Mouse (Mus musculus): Measurements from ENCODE around the gene Gcnt1. TPM values are rescaled to one million over a fixed set of nuclear protein-coding genes. Genes with fewer than 3 reads are reported as not detected.

The Gcnt1 gene
- polyA plus RNA-seq, 1 experiment from 2014 or later: 2.7 TPM

DNA sequence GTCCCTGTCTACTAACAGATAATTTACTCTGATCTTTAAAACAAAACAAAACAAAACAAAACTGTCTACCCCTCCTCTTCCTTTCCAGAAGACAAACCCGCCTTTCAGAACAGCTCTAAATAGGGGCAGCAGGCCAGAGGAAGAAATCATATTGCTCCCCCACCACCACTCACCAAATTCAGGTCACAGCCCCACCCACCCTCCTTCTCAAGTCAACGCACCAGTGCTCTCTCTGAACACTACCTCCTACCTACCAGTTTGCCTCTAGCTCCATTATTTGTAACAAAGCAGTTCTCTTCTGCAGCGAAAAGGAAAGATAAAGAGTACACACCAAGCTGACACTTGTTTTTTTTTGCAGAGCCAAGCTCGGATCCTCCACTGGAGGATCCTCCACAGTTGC lies 17.3 kb downstream of the Gcnt1 start:
- peak overlapping the region; percentile 36; the same call in 1 of the 2 replicates for H3K4me3 ChIP-seq (ENCODE audit: low read depth, low read length)
- H3K4me1 ChIP-seq (ENCODE audit: insufficient read depth, low read depth, low read length): no peaks in the 10 kb centered on the region
- no peaks in the 10 kb centered on the region for H3K9me3 ChIP-seq (ENCODE audit: low read length)
- no peaks in the 10 kb centered on the region for H3K36me3 ChIP-seq (ENCODE audit: insufficient read depth, low read length)
- DNase-seq (ENCODE audit: low spot score): no peak
- peak overlapping the region; percentile 64; the same call in 1 of the 2 replicates for H3K4me2 ChIP-seq (replicated peaks; ENCODE audit: low read depth, low read length)
- TF ChIP-seq EP300 (IDR thresholded peaks at IDR 0.05): no peak
- H3K27me3 ChIP-seq (replicated peaks; ENCODE audit: insufficient read depth, low read length): 0 out of 2 replicates have a peak, but pooled peaks cover 3% of the 10 kb centered on the region
- no peak overlapping the region for H3K27ac ChIP-seq (ENCODE audit: low read length)
- no peak for ATAC-seq
- WGBS: 36% methylated on average over 4 of the region's 4 CpGs
- H3K9ac ChIP-seq (replicated peaks; ENCODE audit: low read depth): no peak overlapping the region

GRCm38 (mm10) chr19:17354797-17355196 lies 17.8 kb downstream of the Gcnt1 start:
- DNase-seq (ENCODE audit: low spot score) (no peak), ATAC-seq (no peak)
- TF ChIP-seq EP300 (IDR thresholded peaks at IDR 0.05) (no peak), CTCF (IDR thresholded peaks at IDR 0.05) (no peak)
- no peak overlapping the region for H3K27ac ChIP-seq (ENCODE audit: low read length)
- H3K9ac ChIP-seq (replicated peaks; ENCODE audit: low read depth): no peak overlapping the region
- 0 out of 2 replicates have a peak, but pooled peaks cover 3% of the 10 kb centered on the region for H3K27me3 ChIP-seq (replicated peaks; ENCODE audit: insufficient read depth, low read length)
- no peak overlapping the region; the same call in 1 of the 2 replicates for H3K4me3 ChIP-seq (ENCODE audit: low read depth, low read length)
- H3K4me2 ChIP-seq (replicated peaks; ENCODE audit: low read depth, low read length): peak overlapping the region; percentile 64; the same call in 1 of the 2 replicates
- H3K36me3 ChIP-seq (ENCODE audit: insufficient read depth, low read length): no peaks in the 10 kb centered on the region
- H3K9me3 ChIP-seq (ENCODE audit: low read length): no peaks in the 10 kb centered on the region
- 39% methylated on average over 4 of the region's 4 CpGs for WGBS
- no peaks in the 10 kb centered on the region for H3K4me1 ChIP-seq (ENCODE audit: insufficient read depth, low read depth, low read length)

GRCm38 (mm10) chr19:17354362-17354761 lies 18.3 kb downstream of the Gcnt1 start:
- Histone ChIP-seq H3K27me3 (replicated peaks; ENCODE audit: insufficient read depth, low read length) (0 out of 2 replicates have a peak, but pooled peaks cover 3% of the 10 kb centered on the region), H3K27ac (ENCODE audit: low read length) (no peak overlapping the region), H3K36me3 (ENCODE audit: insufficient read depth, low read length) (no peaks in the 10 kb centered on the region), H3K4me1 (ENCODE audit: insufficient read depth, low read depth, low read length) (no peaks in the 10 kb centered on the region), H3K4me2 (replicated peaks; ENCODE audit: low read depth, low read length) (0 out of 2 replicates have a peak overlapping the region, but pooled peaks have one; percentile 11), H3K4me3 (ENCODE audit: low read depth, low read length) (no peak overlapping the region), H3K9ac (replicated peaks; ENCODE audit: low read depth) (no peak overlapping the region), H3K9me3 (ENCODE audit: low read length) (no peaks in the 10 kb centered on the region)
- ATAC-seq (no peak), DNase-seq (ENCODE audit: low spot score) (no peak)
- no peak for TF ChIP-seq CTCF (IDR thresholded peaks at IDR 0.05)
- 61% methylated on average over 4 of the region's 4 CpGs for WGBS

GRCm38 (mm10) chr19:17353727-17354126 lies 18.9 kb downstream of the Gcnt1 start:
- Histone ChIP-seq H3K4me1 (ENCODE audit: insufficient read depth, low read depth, low read length) (no peaks in the 10 kb centered on the region), H3K9ac (replicated peaks; ENCODE audit: low read depth) (no peak overlapping the region), H3K36me3 (ENCODE audit: insufficient read depth, low read length) (no peaks in the 10 kb centered on the region), H3K27ac (ENCODE audit: low read length) (no peak overlapping the region), H3K4me2 (replicated peaks; ENCODE audit: low read depth, low read length) (no peak overlapping the region), H3K9me3 (ENCODE audit: low read length) (no peaks in the 10 kb centered on the region), H3K27me3 (replicated peaks; ENCODE audit: insufficient read depth, low read length) (0 out of 2 replicates have a peak, but pooled peaks cover 3% of the 10 kb centered on the region), H3K4me3 (ENCODE audit: low read depth, low read length) (no peak overlapping the region)
- ATAC-seq (no peak), DNase-seq (ENCODE audit: low spot score) (no peak)
- 81% methylated on average over 8 of the region's 8 CpGs for WGBS
- TF ChIP-seq EP300 (IDR thresholded peaks at IDR 0.05) (no peak), CTCF (IDR thresholded peaks at IDR 0.05) (no peak)

- H3K27ac ChIP-seq (ENCODE audit: low read length): no peak overlapping the region
- H3K4me3 ChIP-seq (ENCODE audit: low read depth, low read length): no peak overlapping the region
- H3K36me3 ChIP-seq (ENCODE audit: insufficient read depth, low read length): no peaks in the 10 kb centered on the region
- no peak for TF ChIP-seq EP300 (IDR thresholded peaks at IDR 0.05)
- TF ChIP-seq CTCF (IDR thresholded peaks at IDR 0.05): no peak
- H3K9me3 ChIP-seq (ENCODE audit: low read length): no peaks in the 10 kb centered on the region
- H3K4me1 ChIP-seq (ENCODE audit: insufficient read depth, low read depth, low read length): no peaks in the 10 kb centered on the region
- H3K4me2 ChIP-seq (replicated peaks; ENCODE audit: low read depth, low read length): no peak overlapping the region
- DNase-seq (ENCODE audit: low spot score) (no peak), ATAC-seq (no peak)
- no peaks in the 10 kb centered on the region for H3K27me3 ChIP-seq (replicated peaks; ENCODE audit: insufficient read depth, low read length)
- WGBS: 76% methylated on average over 2 of the region's 2 CpGs
- no peak overlapping the region for H3K9ac ChIP-seq (replicated peaks; ENCODE audit: low read depth)
These were observed 24.8 kb downstream of the Gcnt1 start for GRCm38 (mm10) chr19:17347852-17348251.

- no peaks in the 10 kb centered on the region for H3K9me3 ChIP-seq (ENCODE audit: low read length)
- no peak overlapping the region for H3K9ac ChIP-seq (replicated peaks; ENCODE audit: low read depth)
- H3K36me3 ChIP-seq (ENCODE audit: insufficient read depth, low read length): no peaks in the 10 kb centered on the region
- 98% methylated on average over 3 of the region's 3 CpGs for WGBS
- H3K27me3 ChIP-seq (replicated peaks; ENCODE audit: insufficient read depth, low read length): no peaks in the 10 kb centered on the region
- H3K27ac ChIP-seq (ENCODE audit: low read length): no peak overlapping the region
- ATAC-seq (no peak), DNase-seq (ENCODE audit: low spot score) (no peak)
- H3K4me2 ChIP-seq (replicated peaks; ENCODE audit: low read depth, low read length): no peak overlapping the region
- H3K4me3 ChIP-seq (ENCODE audit: low read depth, low read length): no peak overlapping the region
- TF ChIP-seq EP300 (IDR thresholded peaks at IDR 0.05) (no peak), CTCF (IDR thresholded peaks at IDR 0.05) (no peak)
- H3K4me1 ChIP-seq (ENCODE audit: insufficient read depth, low read depth, low read length): no peaks in the 10 kb centered on the region
These were observed 25.7 kb downstream of the Gcnt1 start for GRCm38 (mm10) chr19:17346716-17347474.
